Mouse (Mus musculus): ENCODE data around the gene Vmn1r120. TPM values are rescaled to one million over a fixed set of nuclear protein-coding genes. Genes with fewer than 3 reads are reported as not detected.
"Not testable (repeated sequence)": the region's sequence is repeated elsewhere in the genome, so short reads cannot be mapped to it uniquely, and the experiment has no call there.

The Vmn1r120 gene
- total RNA-seq (2012; rRNA removed) (not detected in 2 replicates), total RNA-seq (2014; rRNA removed) (not detected in 2 replicates), polyA plus RNA-seq (2012; ENCODE audit: insufficient read length, low read depth) (not detected in 2 replicates)

- in situ Hi-C loops (cut with MboI; ENCODE audit: low pct_ligation_motif_present, low pct_unique_long_range_greater_than_20kb, low sequenced_read_pairs); H3K79me2 ChIP-seq (replicated peaks; ENCODE audit: control insufficient read depth, extremely low read depth, insufficient read depth, poor library complexity, severe bottlenecking); dilution Hi-C loops (cut with MboI; ENCODE audit: extremely low pct_ligation_motif_present, extremely low pct_unique_long_range_greater_than_20kb, low sequenced_read_pairs); DNase-seq (ENCODE audit: extremely low read depth); H3K4me2 ChIP-seq (ENCODE audit: insufficient read depth, low read depth, poor library complexity, severe bottlenecking); H3K4me3 ChIP-seq (replicated peaks in 1 of 3; ENCODE audit: low read depth in 2 of 3, low read length in 2 of 3, poor library complexity in 1 of 3); H3K4me1 ChIP-seq (ENCODE audit: control insufficient read depth in 1 of 2, insufficient read depth in 2 of 2); H3K27me3 ChIP-seq (replicated peaks); H3K27ac ChIP-seq (ENCODE audit: insufficient read depth, low read depth); H3K36me3 ChIP-seq (replicated peaks in 1 of 2; ENCODE audit: control insufficient read depth in 1 of 2, insufficient read depth in 1 of 2, low read length in 1 of 2); H3K9me3 ChIP-seq (replicated peaks; ENCODE audit: low read length); H3K9ac ChIP-seq (ENCODE audit: insufficient read depth, low read depth): not testable (repeated sequence)
Measured at GRCm38 (mm10) chr7:21053684-21054083, at the start of gene Vmn1r120. Gene Vmn1r120, minus strand, starts transcription at chr7:21053784.

- H3K27ac ChIP-seq (ENCODE audit: insufficient read depth, low read depth); H3K4me2 ChIP-seq (ENCODE audit: insufficient read depth, low read depth, poor library complexity, severe bottlenecking); DNase-seq (ENCODE audit: extremely low read depth); dilution Hi-C loops (cut with MboI; ENCODE audit: extremely low pct_ligation_motif_present, extremely low pct_unique_long_range_greater_than_20kb, low sequenced_read_pairs); H3K79me2 ChIP-seq (replicated peaks; ENCODE audit: control insufficient read depth, extremely low read depth, insufficient read depth, poor library complexity, severe bottlenecking); H3K27me3 ChIP-seq (replicated peaks); H3K36me3 ChIP-seq (replicated peaks in 1 of 2; ENCODE audit: control insufficient read depth in 1 of 2, insufficient read depth in 1 of 2, low read length in 1 of 2); H3K9ac ChIP-seq (ENCODE audit: insufficient read depth, low read depth); H3K4me1 ChIP-seq (ENCODE audit: control insufficient read depth in 1 of 2, insufficient read depth in 2 of 2); H3K4me3 ChIP-seq (replicated peaks in 1 of 3; ENCODE audit: low read depth in 2 of 3, low read length in 2 of 3, poor library complexity in 1 of 3); H3K9me3 ChIP-seq (replicated peaks; ENCODE audit: low read length); in situ Hi-C loops (cut with MboI; ENCODE audit: low pct_ligation_motif_present, low pct_unique_long_range_greater_than_20kb, low sequenced_read_pairs): not testable (repeated sequence)
Measured at GRCm38 (mm10) chr7:21098413-21098812, 44.8 kb upstream of the Vmn1r120 start, which contains the start of gene Vmn1r121. Gene Vmn1r121, minus strand, starts transcription at chr7:21098513.

GRCm38 (mm10) chr7:21012355-21012754 lies 41.2 kb downstream of the Vmn1r120 start, which contains the start of gene Vmn1r119:
Gene Vmn1r119, minus strand, starts transcription at chr7:21012455.
- H3K27ac ChIP-seq (ENCODE audit: insufficient read depth, low read depth); H3K4me2 ChIP-seq (ENCODE audit: insufficient read depth, low read depth, poor library complexity, severe bottlenecking); H3K36me3 ChIP-seq (replicated peaks in 1 of 2; ENCODE audit: control insufficient read depth in 1 of 2, insufficient read depth in 1 of 2, low read length in 1 of 2); H3K4me3 ChIP-seq (replicated peaks in 1 of 3; ENCODE audit: low read depth in 2 of 3, low read length in 2 of 3, poor library complexity in 1 of 3); H3K9me3 ChIP-seq (replicated peaks; ENCODE audit: low read length); dilution Hi-C loops (cut with MboI; ENCODE audit: extremely low pct_ligation_motif_present, extremely low pct_unique_long_range_greater_than_20kb, low sequenced_read_pairs); H3K27me3 ChIP-seq (replicated peaks); H3K79me2 ChIP-seq (replicated peaks; ENCODE audit: control insufficient read depth, extremely low read depth, insufficient read depth, poor library complexity, severe bottlenecking); DNase-seq (ENCODE audit: extremely low read depth); H3K4me1 ChIP-seq (ENCODE audit: control insufficient read depth in 1 of 2, insufficient read depth in 2 of 2); H3K9ac ChIP-seq (ENCODE audit: insufficient read depth, low read depth); in situ Hi-C loops (cut with MboI; ENCODE audit: low pct_ligation_motif_present, low pct_unique_long_range_greater_than_20kb, low sequenced_read_pairs): not testable (repeated sequence)

Other genes starting within 250 kb of the Vmn1r120 start
- gene Vmn1r114, start 241.6 kb downstream of the Vmn1r120 start, total RNA-seq (2012; rRNA removed): not detected in 2 replicates
- not detected in 2 replicates for gene Vmn1r114, start 241.6 kb downstream of the Vmn1r120 start, total RNA-seq (2014; rRNA removed)
- not detected in 2 replicates for gene Vmn1r114, start 241.6 kb downstream of the Vmn1r120 start, polyA plus RNA-seq (2012; ENCODE audit: insufficient read length, low read depth)
- gene Vmn1r115, start 208.8 kb downstream of the Vmn1r120 start, total RNA-seq (2012; rRNA removed): not detected in 2 replicates
- not detected in 2 replicates for gene Vmn1r115, start 208.8 kb downstream of the Vmn1r120 start, total RNA-seq (2014; rRNA removed)
- not detected in 2 replicates for gene Vmn1r115, start 208.8 kb downstream of the Vmn1r120 start, polyA plus RNA-seq (2012; ENCODE audit: insufficient read length, low read depth)
- not detected in 2 replicates for gene Vmn1r116, start 181.5 kb downstream of the Vmn1r120 start, total RNA-seq (2012; rRNA removed)
- gene Vmn1r116, start 181.5 kb downstream of the Vmn1r120 start, total RNA-seq (2014; rRNA removed): not detected in 2 replicates
- gene Vmn1r116, start 181.5 kb downstream of the Vmn1r120 start, polyA plus RNA-seq (2012; ENCODE audit: insufficient read length, low read depth): not detected in 2 replicates
- gene Vmn1r117, start 169.7 kb downstream of the Vmn1r120 start, total RNA-seq (2012; rRNA removed): not detected in 2 replicates
- not detected in 2 replicates for gene Vmn1r117, start 169.7 kb downstream of the Vmn1r120 start, total RNA-seq (2014; rRNA removed)
- not detected in 2 replicates for gene Vmn1r117, start 169.7 kb downstream of the Vmn1r120 start, polyA plus RNA-seq (2012; ENCODE audit: insufficient read length, low read depth)
- not detected in 2 replicates for gene Vmn1r118, start 141.4 kb downstream of the Vmn1r120 start, total RNA-seq (2012; rRNA removed)
- not detected in 2 replicates for gene Vmn1r118, start 141.4 kb downstream of the Vmn1r120 start, total RNA-seq (2014; rRNA removed)
- gene Vmn1r118, start 141.4 kb downstream of the Vmn1r120 start, polyA plus RNA-seq (2012; ENCODE audit: insufficient read length, low read depth): not detected in 2 replicates
- gene Vmn1r119, start 41.3 kb downstream of the Vmn1r120 start, total RNA-seq (2012; rRNA removed): not detected in 2 replicates
- not detected in 2 replicates for gene Vmn1r119, start 41.3 kb downstream of the Vmn1r120 start, total RNA-seq (2014; rRNA removed)
- not detected in 2 replicates for gene Vmn1r119, start 41.3 kb downstream of the Vmn1r120 start, polyA plus RNA-seq (2012; ENCODE audit: insufficient read length, low read depth)
- gene Vmn1r121, start 44.7 kb upstream of the Vmn1r120 start, total RNA-seq (2012; rRNA removed): not detected in 2 replicates
- not detected in 2 replicates for gene Vmn1r121, start 44.7 kb upstream of the Vmn1r120 start, total RNA-seq (2014; rRNA removed)
- not detected in 2 replicates for gene Vmn1r121, start 44.7 kb upstream of the Vmn1r120 start, polyA plus RNA-seq (2012; ENCODE audit: insufficient read length, low read depth)
- gene Vmn1r122, start 80.3 kb upstream of the Vmn1r120 start, total RNA-seq (2012; rRNA removed): not detected in 2 replicates
- gene Vmn1r122, start 80.3 kb upstream of the Vmn1r120 start, total RNA-seq (2014; rRNA removed): not detected in 2 replicates
- not detected in 2 replicates for gene Vmn1r122, start 80.3 kb upstream of the Vmn1r120 start, polyA plus RNA-seq (2012; ENCODE audit: insufficient read length, low read depth)
- not detected in 2 replicates for gene Vmn1r123, start 108.4 kb upstream of the Vmn1r120 start, total RNA-seq (2012; rRNA removed)
- not detected in 2 replicates for gene Vmn1r123, start 108.4 kb upstream of the Vmn1r120 start, total RNA-seq (2014; rRNA removed)
- gene Vmn1r123, start 108.4 kb upstream of the Vmn1r120 start, polyA plus RNA-seq (2012; ENCODE audit: insufficient read length, low read depth): not detected in 2 replicates
- gene Gm5157, start 136.6 kb upstream of the Vmn1r120 start, total RNA-seq (2012; rRNA removed): not detected in 2 replicates
- not detected in 2 replicates for gene Gm5157, start 136.6 kb upstream of the Vmn1r120 start, total RNA-seq (2014; rRNA removed)
- gene Gm5157, start 136.6 kb upstream of the Vmn1r120 start, polyA plus RNA-seq (2012; ENCODE audit: insufficient read length, low read depth): not detected in 2 replicates
- not detected in 2 replicates for gene Vmn1r124, start 206.8 kb upstream of the Vmn1r120 start, total RNA-seq (2012; rRNA removed)
- not detected in 2 replicates for gene Vmn1r124, start 206.8 kb upstream of the Vmn1r120 start, total RNA-seq (2014; rRNA removed)
- not detected in 2 replicates for gene Vmn1r124, start 206.8 kb upstream of the Vmn1r120 start, polyA plus RNA-seq (2012; ENCODE audit: insufficient read length, low read depth)
- gene Vmn1r125, start 218.4 kb upstream of the Vmn1r120 start, total RNA-seq (2012; rRNA removed): not detected in 2 replicates
- not detected in 2 replicates for gene Vmn1r125, start 218.4 kb upstream of the Vmn1r120 start, total RNA-seq (2014; rRNA removed)
- not detected in 2 replicates for gene Vmn1r125, start 218.4 kb upstream of the Vmn1r120 start, polyA plus RNA-seq (2012; ENCODE audit: insufficient read length, low read depth)
- not detected in 2 replicates for gene Vmn1r126, start 247.7 kb upstream of the Vmn1r120 start, total RNA-seq (2012; rRNA removed)
- not detected in 2 replicates for gene Vmn1r126, start 247.7 kb upstream of the Vmn1r120 start, total RNA-seq (2014; rRNA removed)
- gene Vmn1r126, start 247.7 kb upstream of the Vmn1r120 start, polyA plus RNA-seq (2012; ENCODE audit: insufficient read length, low read depth): not detected in 2 replicates

Data from CH12.LX (cell line).